In genomic region chr14:90432874-90433543, GRCm38 (mm10) we compare ENCODE assay signal across 8 mouse cellular contexts.
DNase-seq lines count a peak whose midpoint lies in the region; ATAC-seq lines count a peak whose summit lies in the region.
"Had no signal": no experiment of that assay in that cellular context is flagged by ENCODE, and none has a peak within 500 bp of the region (broad histone marks: within the 10 kb centered on the region; RNA-seq: fewer than 3 reads in every experiment).

No protein-coding gene starts in this region.

- no peaks in the 10 kb centered on the region for H3K36me3 ChIP-seq in forebrain, embryonic 12.5 days (replicated peaks)
- H3K36me3 ChIP-seq: heart, embryonic 13.5 days had no signal

- DNase-seq in 3T3-L1 (ENCODE audit: low read depth, low spot score) (peak; percentile 67), A20 (ENCODE audit: low read depth, low spot score) (peak; percentile 85)
- DNase-seq in c-Kit-negative CD71-positive TER-119-positive erythroid progenitor cells, embryonic 14.5 days (ENCODE audit: low read depth, low spot score), result peak; percentile 1
- DNase-seq in kidney, postnatal 14 days, result peak; percentile 23
- DNase-seq in lung, postnatal 14 days, result peak; percentile 34
- peak; percentile 1 for DNase-seq in skeletal muscle tissue, adult 2 months (ENCODE audit: low read depth, low spot score)

- 51% methylated on average over 7 of the region's 7 CpGs for WGBS in forebrain, embryonic 12.5 days

- H3K27me3 ChIP-seq in forebrain, embryonic 12.5 days, result no peaks in the 10 kb centered on the region
- H3K27me3 ChIP-seq: heart, embryonic 13.5 days had no signal

- no peak overlapping the region for H3K27ac ChIP-seq in forebrain, embryonic 12.5 days
- H3K27ac ChIP-seq: heart, embryonic 13.5 days had no signal

- ATAC-seq in forebrain, embryonic 12.5 days (ENCODE audit: low FRiP score), result peak; percentile 76; the same call in 1 of the 2 replicates

- no peak overlapping the region for H3K4me3 ChIP-seq in forebrain, embryonic 12.5 days (replicated peaks)
- H3K4me3 ChIP-seq: heart, embryonic 13.5 days had no signal

- no peak overlapping the region for H3K9ac ChIP-seq in forebrain, embryonic 12.5 days
- H3K9ac ChIP-seq: heart, embryonic 13.5 days had no signal

- no peaks in the 10 kb centered on the region for H3K4me1 ChIP-seq in forebrain, embryonic 12.5 days
- H3K4me1 ChIP-seq: heart, embryonic 13.5 days had no signal

- no peaks in the 10 kb centered on the region for H3K9me3 ChIP-seq in forebrain, embryonic 12.5 days
- H3K9me3 ChIP-seq: heart, embryonic 13.5 days had no signal

- no peak overlapping the region for H3K4me2 ChIP-seq in forebrain, embryonic 12.5 days
- H3K4me2 ChIP-seq: heart, embryonic 13.5 days had no signal

Comparison
In these comparisons a context has a peak if more than half of its experiments do, and no peak if none do; other contexts are left out.
1. DNase-seq: peak in every context shown above with its lines; median percentile 85 in A20; 67 in 3T3-L1; 34 in lung, postnatal 14 days; 23 in kidney, postnatal 14 days; 1 in c-Kit-negative CD71-positive TER-119-positive erythroid progenitor cells, embryonic 14.5 days; 1 in skeletal muscle tissue, adult 2 months.